Mouse (Mus musculus): ENCODE results near the gene Akap1.

DNA sequence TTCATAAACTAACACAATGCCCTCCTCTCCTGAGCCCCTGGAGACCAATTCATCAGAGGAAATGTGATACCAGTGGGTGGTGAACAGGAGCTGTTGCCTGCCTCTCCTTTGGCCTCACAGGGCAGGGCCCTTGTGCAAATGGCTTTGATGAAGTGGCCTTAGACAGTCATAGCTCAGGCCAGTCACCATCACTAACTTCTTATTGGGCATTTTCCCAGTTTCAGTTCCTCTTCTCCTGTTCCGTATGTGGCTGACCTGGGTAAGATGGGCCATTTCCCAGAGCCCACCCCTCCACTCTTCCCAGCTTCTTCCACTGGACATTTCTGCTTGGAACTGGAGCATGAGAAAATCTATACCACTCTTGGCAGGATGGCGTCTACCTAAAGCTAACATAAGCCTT lies 5.1 kb upstream of the Akap1 start:
- TF ChIP-seq CTCF (IDR thresholded peaks at IDR 0.05; ENCODE audit: borderline replicate concordance, control insufficient read depth, extremely low read depth, insufficient read depth, low read length, poor library complexity) (no peak), POLR2A (IDR thresholded peaks at IDR 0.05; ENCODE audit: control insufficient read depth, extremely low read depth, insufficient read depth, low read length, poor library complexity) (no peak)
